Mouse (Mus musculus): ENCODE results near the gene Pyroxd1. TPM values are rescaled to one million over a fixed set of nuclear protein-coding genes. Genes with fewer than 3 reads are reported as not detected.

Pyroxd1 gene
- polyA plus RNA-seq, 1 experiment from 2014 or later = 16.6 TPM

DNA sequence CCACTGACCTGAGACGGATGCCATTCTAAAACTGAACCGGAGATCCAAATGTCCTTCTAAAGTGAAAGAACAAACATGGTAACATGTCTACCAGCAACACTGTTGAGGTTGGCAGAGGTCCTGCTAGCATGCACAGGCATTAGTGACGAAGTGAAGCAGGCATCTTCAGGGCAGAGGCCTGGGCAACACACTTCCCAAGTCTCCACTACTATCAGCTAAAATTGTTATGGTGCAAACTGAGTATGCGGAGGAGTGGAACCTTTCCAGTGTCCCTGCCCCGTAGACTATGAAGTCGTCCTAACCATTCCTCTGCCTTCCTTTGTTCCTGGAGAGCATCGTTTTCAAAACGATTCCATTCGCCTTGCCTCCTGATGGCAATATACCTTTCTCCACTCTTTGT lies 39.1 kb downstream of the Pyroxd1 start:
- no peak overlapping the region for H3K27ac ChIP-seq (ENCODE audit: low read depth, low read length)

DNA sequence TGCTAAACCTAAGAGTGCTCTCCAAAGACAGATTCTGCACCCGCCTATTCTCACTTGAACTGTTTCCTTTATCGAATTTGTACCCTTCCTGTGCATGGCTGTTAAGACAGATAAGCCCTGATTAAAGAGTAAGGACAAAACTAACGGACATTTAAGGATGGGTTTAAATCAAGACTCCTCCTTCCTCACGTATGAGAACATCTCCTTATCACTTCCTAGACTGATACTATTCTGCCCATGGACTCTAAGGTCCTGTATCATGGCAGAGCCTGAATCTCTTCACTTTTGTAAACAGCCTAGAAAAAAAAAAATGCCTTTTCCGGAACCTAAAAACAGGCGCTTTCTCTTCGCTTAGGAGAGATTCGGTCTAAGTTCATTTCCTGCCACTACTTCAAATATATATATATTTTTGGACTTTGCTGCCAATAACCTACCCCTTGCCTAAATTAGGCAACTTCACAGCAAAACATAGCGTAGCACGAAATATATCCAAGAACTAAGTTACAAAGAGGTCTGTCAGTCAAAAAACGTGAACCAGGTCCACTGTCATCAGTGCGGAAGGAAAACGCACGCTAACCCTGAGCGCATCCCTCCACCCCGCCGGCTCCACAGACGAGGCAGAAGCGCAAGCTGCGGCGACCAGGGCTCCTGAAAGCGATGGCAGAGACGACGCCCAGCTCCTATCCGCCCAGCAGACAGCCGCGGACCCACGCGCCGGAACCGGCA lies 41.0 kb downstream of the Pyroxd1 start:
- Histone ChIP-seq H3K9ac (ENCODE audit: low read length) (peak overlapping the region; percentile 67), H3K4me3 (ENCODE audit: low read depth, low read length) (peak overlapping the region; percentile 93), H3K4me2 (ENCODE audit: low read depth) (peak overlapping the region; percentile 58), H3K27me3 (ENCODE audit: control insufficient read depth, insufficient read depth, low read length) (no peaks in the 10 kb centered on the region), H3K27ac (ENCODE audit: low read depth, low read length) (no peak overlapping the region), H3K36me3 (ENCODE audit: control insufficient read depth, insufficient read depth, low read length) (no peaks in the 10 kb centered on the region), H3K4me1 (ENCODE audit: control insufficient read depth, insufficient read depth, low read length) (peaks cover 7% of the 10 kb centered on the region; the same call in 1 of the 2 replicates), H3K9me3 (ENCODE audit: control insufficient read depth, low read length) (no peaks in the 10 kb centered on the region)
- DNase-seq (ENCODE audit: low spot score) (no peak), ATAC-seq (ENCODE audit: insufficient read depth, low FRiP score, low TSS enrichment) (peak; percentile 81)
- WGBS = 6% methylated on average over 30 of the region's 31 CpGs

More for the DNA sequence above, 39.1 kb downstream of the Pyroxd1 start:
- DNase-seq (ENCODE audit: low spot score) (no peak), ATAC-seq (ENCODE audit: insufficient read depth, low FRiP score, low TSS enrichment) (no peak)
- Histone ChIP-seq H3K9ac (ENCODE audit: low read length) (no peak overlapping the region), H3K9me3 (ENCODE audit: control insufficient read depth, low read length) (no peaks in the 10 kb centered on the region), H3K4me3 (ENCODE audit: low read depth, low read length) (no peak overlapping the region), H3K4me2 (ENCODE audit: low read depth) (no peak overlapping the region), H3K4me1 (ENCODE audit: control insufficient read depth, insufficient read depth, low read length) (peaks cover 7% of the 10 kb centered on the region; the same call in 1 of the 2 replicates), H3K36me3 (ENCODE audit: control insufficient read depth, insufficient read depth, low read length) (no peaks in the 10 kb centered on the region), H3K27me3 (ENCODE audit: control insufficient read depth, insufficient read depth, low read length) (no peaks in the 10 kb centered on the region)
- 91% methylated on average over 9 of the region's 9 CpGs for WGBS

DNA sequence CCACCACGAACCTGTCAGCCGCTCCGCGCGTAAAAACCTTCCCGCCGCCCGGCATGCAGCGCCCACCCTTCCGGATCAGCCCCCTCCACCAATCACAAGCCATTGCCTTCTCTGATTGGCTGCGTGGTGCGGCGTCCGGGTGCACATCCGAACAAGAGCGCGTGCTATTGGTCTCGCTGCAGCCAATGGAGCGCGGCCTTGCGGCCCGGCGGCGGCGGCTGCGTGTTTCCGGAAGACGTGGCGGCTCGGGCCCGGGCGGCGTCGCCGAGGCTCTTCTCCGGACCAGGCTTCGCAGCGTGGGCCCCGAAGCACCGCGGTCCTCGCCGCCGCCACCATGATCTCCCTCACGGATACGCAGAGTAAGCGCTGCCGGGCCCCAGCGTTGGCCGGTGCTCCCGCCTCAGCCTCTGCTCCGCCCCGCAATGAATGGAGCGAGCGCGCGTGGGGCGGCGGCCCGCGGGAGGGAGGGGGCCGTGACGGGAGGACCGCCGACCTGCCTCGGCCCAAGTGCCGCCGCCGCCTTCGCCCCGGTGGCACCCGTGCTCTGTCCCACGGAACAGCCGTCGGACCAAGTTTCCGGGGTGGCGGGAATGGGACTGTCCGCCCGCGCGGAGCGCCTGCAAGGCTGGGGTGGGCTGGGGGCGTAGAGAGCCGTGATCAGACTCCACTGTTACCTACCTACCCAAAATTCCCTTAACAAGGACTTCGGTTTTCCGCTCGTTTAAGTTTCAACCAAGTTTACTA lies 41.7 kb downstream of the Pyroxd1 start, which contains the start of the genes Recql and Golt1b:
TSS of gene Recql (minus strand) at position 77 of the 744 bp plus-strand sequence.
TSS of gene Golt1b (plus strand) at position 211 of the 744 bp plus-strand sequence.
- peak within 1 kb of the TSS; percentile 82 for H3K9ac ChIP-seq (ENCODE audit: low read length)
- WGBS = under 1% methylated on average over 82 of the region's 87 CpGs
- DNase-seq (ENCODE audit: low spot score) (peak; percentile 97), ATAC-seq (ENCODE audit: insufficient read depth, low FRiP score, low TSS enrichment) (peak; percentile 100)
- no peak within 1 kb of the TSS for H3K27ac ChIP-seq (ENCODE audit: low read depth, low read length)
- peak within 1 kb of the TSS; percentile 68 for H3K4me2 ChIP-seq (ENCODE audit: low read depth)
- no peaks in the 10 kb centered on the region for H3K27me3 ChIP-seq (ENCODE audit: control insufficient read depth, insufficient read depth, low read length)
- no peaks in the 10 kb centered on the region for H3K36me3 ChIP-seq (ENCODE audit: control insufficient read depth, insufficient read depth, low read length)
- no peaks in the 10 kb centered on the region for H3K9me3 ChIP-seq (ENCODE audit: control insufficient read depth, low read length)
- peaks cover 7% of the 10 kb centered on the region; the same call in 1 of the 2 replicates for H3K4me1 ChIP-seq (ENCODE audit: control insufficient read depth, insufficient read depth, low read length)
- H3K4me3 ChIP-seq (ENCODE audit: low read depth, low read length) = peak within 1 kb of the TSS; percentile 93

DNA sequence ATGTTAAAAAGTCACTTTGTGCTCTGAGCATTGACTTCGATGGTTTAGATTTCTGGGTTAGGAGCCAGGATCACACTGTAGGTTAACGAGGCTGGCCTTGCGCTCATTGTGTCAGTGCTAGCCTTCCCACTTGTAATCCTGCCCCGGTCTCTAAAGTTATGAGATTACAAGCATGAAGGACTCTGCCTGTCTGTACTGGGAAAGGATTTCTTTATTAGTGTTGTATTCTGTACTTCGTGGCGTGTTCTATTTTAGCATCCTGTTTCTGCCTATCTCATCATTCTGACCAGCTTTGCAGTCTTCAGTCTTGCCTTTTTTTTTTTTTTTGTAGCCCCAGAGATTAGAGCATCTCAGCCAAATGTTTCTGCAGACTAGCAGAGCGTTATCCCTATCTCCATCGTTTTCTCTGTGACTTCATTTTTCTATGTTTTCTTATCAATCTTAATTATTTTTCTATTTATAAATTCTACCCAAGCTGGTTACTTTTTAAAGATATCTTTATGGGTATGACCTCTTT lies 42.4 kb downstream of the Pyroxd1 start:
- DNase-seq (ENCODE audit: low spot score) (no peak), ATAC-seq (ENCODE audit: insufficient read depth, low FRiP score, low TSS enrichment) (no peak)
- Histone ChIP-seq H3K4me1 (ENCODE audit: control insufficient read depth, insufficient read depth, low read length) (peaks cover 7% of the 10 kb centered on the region; the same call in 1 of the 2 replicates), H3K27ac (ENCODE audit: low read depth, low read length) (no peak overlapping the region), H3K36me3 (ENCODE audit: control insufficient read depth, insufficient read depth, low read length) (0 out of 2 replicates have a peak, but pooled peaks cover 2% of the 10 kb centered on the region), H3K9me3 (ENCODE audit: control insufficient read depth, low read length) (no peaks in the 10 kb centered on the region), H3K9ac (ENCODE audit: low read length) (peak overlapping the region; percentile 82), H3K4me3 (ENCODE audit: low read depth, low read length) (peak overlapping the region; percentile 93), H3K4me2 (ENCODE audit: low read depth) (peak overlapping the region; percentile 68), H3K27me3 (ENCODE audit: control insufficient read depth, insufficient read depth, low read length) (no peaks in the 10 kb centered on the region)
- WGBS = 25% methylated on average over 8 of the region's 8 CpGs

DNA sequence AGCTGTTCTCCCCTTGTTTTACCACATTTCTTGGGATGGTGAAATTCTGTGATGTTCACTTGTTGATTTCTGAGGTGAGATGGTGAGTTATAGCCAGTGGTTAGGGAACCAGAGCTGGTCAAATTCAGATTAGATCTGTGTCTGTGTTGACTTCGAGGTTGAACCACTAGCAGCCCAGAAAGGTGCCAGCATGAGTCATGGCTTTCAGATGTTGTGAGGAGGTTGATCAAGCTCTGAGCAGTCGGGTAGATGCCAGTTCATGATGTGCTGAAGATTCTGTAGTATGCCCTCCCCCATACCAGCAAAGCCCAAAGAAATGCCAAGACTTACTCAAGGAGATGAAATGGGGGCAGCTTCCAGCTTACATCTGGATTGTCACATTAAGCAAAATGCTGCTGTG lies 43.6 kb downstream of the Pyroxd1 start:
- Histone ChIP-seq H3K27ac (ENCODE audit: low read depth, low read length) (no peak overlapping the region), H3K36me3 (ENCODE audit: control insufficient read depth, insufficient read depth, low read length) (0 out of 2 replicates have a peak, but pooled peaks cover 2% of the 10 kb centered on the region), H3K4me3 (ENCODE audit: low read depth, low read length) (no peak overlapping the region), H3K4me1 (ENCODE audit: control insufficient read depth, insufficient read depth, low read length) (peaks cover 7% of the 10 kb centered on the region; the same call in 1 of the 2 replicates), H3K4me2 (ENCODE audit: low read depth) (no peak overlapping the region), H3K9ac (ENCODE audit: low read length) (no peak overlapping the region), H3K27me3 (ENCODE audit: control insufficient read depth, insufficient read depth, low read length) (no peaks in the 10 kb centered on the region), H3K9me3 (ENCODE audit: control insufficient read depth, low read length) (no peaks in the 10 kb centered on the region)
- WGBS = 90% methylated on average over 2 of the region's 2 CpGs
- ATAC-seq (ENCODE audit: insufficient read depth, low FRiP score, low TSS enrichment) (no peak), DNase-seq (ENCODE audit: low spot score) (no peak)

DNA sequence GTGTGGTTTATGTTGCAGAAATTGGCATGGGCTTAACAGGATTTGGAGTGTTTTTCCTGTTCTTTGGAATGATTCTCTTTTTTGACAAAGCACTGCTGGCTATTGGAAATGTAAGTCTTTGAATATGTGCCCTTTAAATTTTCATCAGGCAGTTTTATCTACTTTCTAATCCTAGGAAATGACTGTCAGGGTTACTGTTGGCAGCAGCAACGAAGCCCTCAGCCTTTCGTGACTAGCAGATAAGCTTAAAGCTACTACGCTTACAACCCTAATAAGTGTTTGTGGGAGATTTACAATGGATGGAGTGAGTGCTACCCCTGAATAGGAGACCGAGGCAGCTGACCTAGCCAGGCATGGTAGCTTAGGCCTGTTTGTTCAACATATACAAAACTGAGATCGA lies 46.9 kb downstream of the Pyroxd1 start:
- H3K36me3 ChIP-seq (ENCODE audit: control insufficient read depth, insufficient read depth, low read length) = peaks cover 6% of the 10 kb centered on the region
- H3K4me3 ChIP-seq (ENCODE audit: low read depth, low read length) = no peak overlapping the region
- H3K4me1 ChIP-seq (ENCODE audit: control insufficient read depth, insufficient read depth, low read length) = 0 out of 2 replicates have a peak, but pooled peaks cover 3% of the 10 kb centered on the region
- no peak overlapping the region for H3K27ac ChIP-seq (ENCODE audit: low read depth, low read length)
- WGBS = 90% methylated on average over 5 of the region's 5 CpGs
- no peak for ATAC-seq (ENCODE audit: insufficient read depth, low FRiP score, low TSS enrichment)
- no peaks in the 10 kb centered on the region for H3K9me3 ChIP-seq (ENCODE audit: control insufficient read depth, low read length)
- H3K9ac ChIP-seq (ENCODE audit: low read length) = no peak overlapping the region
- no peak overlapping the region for H3K4me2 ChIP-seq (ENCODE audit: low read depth)
- DNase-seq (ENCODE audit: low spot score) = no peak
- H3K27me3 ChIP-seq (ENCODE audit: control insufficient read depth, insufficient read depth, low read length) = no peaks in the 10 kb centered on the region

DNA sequence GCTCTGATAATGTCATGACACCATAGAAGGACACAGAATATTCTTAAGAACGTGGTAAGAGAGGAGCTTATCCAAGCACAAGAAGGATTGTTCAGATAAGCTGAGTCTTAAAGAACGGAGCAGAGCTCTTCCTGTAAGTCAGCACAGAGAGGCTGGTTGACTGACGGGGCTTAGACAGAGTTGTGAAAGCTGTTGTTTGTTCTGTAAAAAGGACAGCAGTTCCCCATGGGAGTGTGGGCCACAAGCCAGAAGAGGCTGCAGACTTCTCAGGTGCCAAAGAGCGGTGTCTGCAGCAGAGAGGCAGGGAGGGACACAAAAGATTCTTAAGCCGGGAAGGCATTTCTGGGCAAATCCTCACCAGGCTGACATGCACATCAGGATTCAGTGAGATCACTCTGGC lies 49.2 kb downstream of the Pyroxd1 start:
- DNase-seq (ENCODE audit: low spot score) = no peak
- Histone ChIP-seq H3K27ac (ENCODE audit: low read depth, low read length) (no peak overlapping the region), H3K4me1 (ENCODE audit: control insufficient read depth, insufficient read depth, low read length) (no peaks in the 10 kb centered on the region), H3K36me3 (ENCODE audit: control insufficient read depth, insufficient read depth, low read length) (peaks cover 6% of the 10 kb centered on the region), H3K4me3 (ENCODE audit: low read depth, low read length) (no peak overlapping the region), H3K9me3 (ENCODE audit: control insufficient read depth, low read length) (no peaks in the 10 kb centered on the region), H3K9ac (ENCODE audit: low read length) (no peak overlapping the region), H3K4me2 (ENCODE audit: low read depth) (no peak overlapping the region), H3K27me3 (ENCODE audit: control insufficient read depth, insufficient read depth, low read length) (no peaks in the 10 kb centered on the region)
- WGBS = 95% methylated on average over 5 of the region's 5 CpGs
- no peak for ATAC-seq (ENCODE audit: insufficient read depth, low FRiP score, low TSS enrichment)

DNA sequence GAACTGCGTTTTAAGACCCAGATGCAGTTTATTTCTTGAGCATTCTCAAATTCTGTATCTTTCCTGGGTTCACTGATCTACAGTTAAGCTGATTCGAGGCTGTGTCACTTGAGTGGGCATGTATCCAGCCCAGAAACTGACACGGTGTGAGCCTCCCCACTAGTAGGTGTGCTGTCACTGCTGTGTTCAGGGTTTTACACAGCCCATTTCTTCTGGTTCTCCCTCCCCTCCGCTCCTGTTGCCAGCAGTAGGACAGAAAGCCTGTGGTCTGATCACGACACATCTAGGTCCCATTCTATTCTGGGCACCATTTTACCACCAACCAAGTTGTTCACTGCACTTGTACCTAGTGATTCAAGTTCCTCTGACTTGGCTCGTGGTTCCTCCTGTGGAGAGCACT lies 50.3 kb downstream of the Pyroxd1 start:
- 96% methylated on average over 6 of the region's 6 CpGs for WGBS
- Histone ChIP-seq H3K27me3 (ENCODE audit: control insufficient read depth, insufficient read depth, low read length) (no peaks in the 10 kb centered on the region), H3K9ac (ENCODE audit: low read length) (no peak overlapping the region), H3K4me3 (ENCODE audit: low read depth, low read length) (no peak overlapping the region), H3K4me1 (ENCODE audit: control insufficient read depth, insufficient read depth, low read length) (no peaks in the 10 kb centered on the region), H3K4me2 (ENCODE audit: low read depth) (no peak overlapping the region), H3K9me3 (ENCODE audit: control insufficient read depth, low read length) (no peaks in the 10 kb centered on the region), H3K36me3 (ENCODE audit: control insufficient read depth, insufficient read depth, low read length) (peaks cover 8% of the 10 kb centered on the region), H3K27ac (ENCODE audit: low read depth, low read length) (no peak overlapping the region)
- no peak for DNase-seq (ENCODE audit: low spot score)
- no peak for ATAC-seq (ENCODE audit: insufficient read depth, low FRiP score, low TSS enrichment)

Data from neural tube, embryonic 11.5 days (tissue).